Mouse (Mus musculus): ENCODE measurements around the gene Tas2r135.

Tas2r135 gene

DNA sequence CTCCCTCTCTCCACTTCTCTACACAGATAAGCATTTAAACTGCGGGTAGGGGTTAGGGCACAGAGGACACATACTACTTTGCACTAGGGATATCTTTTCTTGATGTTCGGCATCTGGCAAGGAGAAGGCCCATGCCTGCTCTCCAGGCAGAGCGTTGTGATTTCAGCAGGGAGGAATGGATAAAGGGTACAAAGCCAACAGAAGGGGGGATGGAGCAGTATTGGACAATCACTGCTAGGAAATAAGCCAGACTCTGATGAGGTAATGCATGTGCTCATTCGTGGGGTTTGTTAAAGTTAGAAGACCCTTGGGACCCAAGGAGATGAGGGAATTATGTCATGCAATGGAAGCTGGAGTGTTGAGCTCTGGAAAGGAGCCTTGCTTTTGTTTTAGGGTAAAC, 30.5 kb upstream of the Tas2r135 start:
- DNase-seq = no peak

- DNase-seq = no peak
Observed at GRCm38 (mm10) chr6:42375131-42375530, 30.1 kb upstream of the Tas2r135 start.

- no peak for DNase-seq
Observed at GRCm38 (mm10) chr6:42376016-42376415, 29.2 kb upstream of the Tas2r135 start.

DNA sequence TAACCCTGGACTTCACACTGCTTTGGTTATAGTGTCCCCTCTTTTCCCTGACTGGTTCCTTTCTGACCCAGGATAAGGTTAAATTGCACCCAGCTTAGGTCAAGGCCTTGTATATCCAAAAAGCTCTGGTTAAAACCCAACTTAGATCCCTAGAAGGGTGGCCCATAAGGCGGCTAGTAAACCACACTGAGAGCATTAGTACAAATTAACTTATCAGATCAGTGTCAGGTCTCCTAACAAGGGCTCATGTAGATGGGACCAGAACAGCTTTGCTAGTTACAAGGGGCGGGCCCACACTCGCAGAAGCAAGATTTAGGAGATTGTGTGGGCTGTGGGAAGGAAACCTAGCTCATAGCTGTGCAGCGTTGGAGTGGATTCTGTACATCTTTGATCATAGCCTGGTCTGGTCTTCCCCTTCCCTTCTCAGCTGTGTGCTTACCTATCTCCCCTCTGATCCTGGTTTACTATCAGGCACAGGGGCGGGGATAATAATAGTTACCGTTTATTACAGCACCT, 28.7 kb upstream of the Tas2r135 start:
- no peak for DNase-seq

GRCm38 (mm10) chr6:42377280-42377679, 28.0 kb upstream of the Tas2r135 start:
- DNase-seq = no peak

DNA sequence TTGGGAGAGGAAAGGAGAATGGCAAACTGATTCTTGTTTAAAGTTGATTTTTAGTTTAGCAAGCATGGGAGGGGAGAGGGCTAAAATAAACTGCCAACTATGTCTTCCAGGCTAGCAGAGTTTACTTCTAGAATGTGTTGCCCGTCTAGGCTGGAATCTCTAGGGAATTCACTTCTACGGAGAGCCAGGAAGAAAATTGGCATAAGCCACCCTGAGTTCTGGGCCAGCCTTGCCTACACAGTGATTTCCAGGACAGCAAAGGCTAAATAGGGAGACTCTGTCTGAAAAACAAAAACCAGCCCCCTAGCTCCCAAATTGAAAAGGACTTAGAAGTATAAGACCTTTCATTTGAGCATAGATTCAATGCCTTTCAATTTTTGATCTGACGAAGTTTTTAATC, 25.7 kb upstream of the Tas2r135 start:
- DNase-seq = no peak

DNA sequence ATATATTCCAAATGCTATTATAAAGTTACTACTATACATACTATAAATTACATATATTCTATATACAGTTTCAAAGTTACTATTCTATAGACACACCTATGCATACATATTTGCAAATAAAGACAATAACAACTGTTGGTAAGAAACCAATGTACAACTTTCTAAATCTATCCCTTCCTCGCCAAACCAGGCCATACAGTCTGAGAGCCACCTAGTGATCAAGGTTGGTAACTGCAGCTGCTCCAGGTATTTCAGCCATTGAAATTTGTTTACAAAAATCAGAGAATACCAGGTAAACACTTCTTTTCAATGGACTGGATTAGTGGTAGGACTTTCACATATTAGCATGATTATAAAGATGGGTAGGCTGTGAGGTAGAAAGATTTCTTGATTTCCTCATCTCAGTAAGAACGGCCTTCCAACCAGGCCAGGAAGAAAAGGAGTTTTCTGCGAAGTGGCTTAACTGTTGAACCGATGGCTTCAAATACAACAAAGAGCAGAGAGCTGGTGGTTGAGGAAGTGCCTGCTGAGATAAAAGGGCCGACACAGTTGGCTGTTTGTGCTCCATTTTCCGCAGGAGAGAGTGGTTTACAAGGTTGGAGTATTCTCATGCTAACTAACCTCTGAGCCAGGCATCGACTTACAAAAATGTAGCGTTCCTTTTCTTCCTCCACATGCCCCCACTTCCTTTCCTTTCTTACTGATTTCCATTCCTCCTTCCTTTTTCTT, 24.7 kb upstream of the Tas2r135 start:
- peak; percentile 70 for DNase-seq

DNA sequence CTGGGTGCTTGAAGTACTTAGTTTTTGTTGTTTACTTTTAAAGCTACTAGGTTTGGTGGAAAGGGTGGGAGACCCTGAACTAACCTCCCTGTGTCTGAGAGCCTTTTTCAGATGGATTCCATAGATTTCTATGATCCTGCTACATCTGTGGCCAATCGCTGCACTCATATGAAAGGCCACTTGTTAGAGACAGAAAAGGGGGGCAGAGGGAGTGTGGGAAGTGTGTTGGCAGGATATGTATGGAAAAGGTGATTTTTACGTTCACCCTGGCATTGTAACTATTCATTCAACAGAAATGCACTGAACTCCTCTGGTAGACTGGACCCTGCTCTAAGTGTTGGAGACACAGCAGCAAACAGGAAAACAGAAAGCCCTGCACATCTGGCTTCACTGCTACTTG, 24.0 kb upstream of the Tas2r135 start:
- DNase-seq = no peak

- DNase-seq = no peak
Observed at GRCm38 (mm10) chr6:42381916-42382381, 23.3 kb upstream of the Tas2r135 start.

DNA sequence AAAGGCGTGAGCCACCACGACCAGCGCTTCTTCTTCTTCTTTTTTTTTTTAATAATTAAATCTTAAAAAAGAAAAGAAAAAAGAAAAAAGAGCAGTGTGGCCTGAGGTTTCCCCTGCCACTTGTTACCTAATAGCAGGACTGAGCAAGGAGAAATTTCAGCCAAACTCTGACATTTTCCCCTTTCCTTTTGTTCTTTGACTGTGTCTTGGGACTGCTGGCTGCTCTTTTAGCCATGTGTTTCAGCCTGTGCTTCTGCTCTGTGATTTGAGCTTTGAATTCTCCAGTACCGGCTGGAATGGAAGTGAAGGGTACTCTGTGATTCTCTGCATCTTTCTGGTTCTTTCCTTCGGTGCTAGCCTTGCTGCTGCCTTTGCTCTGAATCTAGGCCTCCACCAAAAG, 21.9 kb upstream of the Tas2r135 start:
- DNase-seq = no peak

GRCm38 (mm10) chr6:42385635-42386034, 19.6 kb upstream of the Tas2r135 start:
- DNase-seq = no peak

GRCm38 (mm10) chr6:42391796-42392330, 13.4 kb upstream of the Tas2r135 start:
- DNase-seq = no peak

GRCm38 (mm10) chr6:42395960-42396809, 9.0 kb upstream of the Tas2r135 start:
- no peak for DNase-seq

DNA sequence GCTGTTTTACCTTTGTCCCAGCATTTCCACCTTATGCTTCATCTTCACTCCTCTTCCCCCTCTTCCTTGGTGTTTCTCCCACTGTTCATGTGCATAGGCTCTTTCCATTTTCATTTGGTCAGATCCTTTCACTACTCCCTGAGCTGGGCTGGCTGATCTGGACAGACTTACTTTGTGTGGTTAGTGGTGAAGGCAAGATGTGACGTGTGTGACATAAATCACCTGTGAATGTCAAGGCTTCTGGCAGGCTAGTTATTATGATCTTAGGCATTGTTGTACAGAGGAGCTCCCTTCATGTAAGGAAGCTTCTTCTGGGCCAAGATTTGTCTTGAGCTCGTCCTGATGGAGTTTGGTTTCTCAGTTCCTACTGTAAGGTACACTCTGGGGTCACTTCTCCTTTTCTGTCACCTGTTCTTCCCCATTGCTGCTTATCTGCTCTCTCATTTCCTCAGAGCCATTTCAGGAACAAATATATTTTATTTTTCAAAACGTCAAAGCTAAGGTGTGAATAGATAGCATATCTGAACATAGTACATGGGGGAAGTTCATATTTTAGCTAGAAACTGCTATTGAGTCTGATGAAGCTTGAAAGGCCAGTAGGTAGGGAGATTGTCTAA, 8.1 kb upstream of the Tas2r135 start:
- no peak for DNase-seq

GRCm38 (mm10) chr6:42398285-42398684, 6.9 kb upstream of the Tas2r135 start:
- no peak for DNase-seq

- no peak for DNase-seq
Observed at GRCm38 (mm10) chr6:42398998-42399397, 6.2 kb upstream of the Tas2r135 start.

DNA sequence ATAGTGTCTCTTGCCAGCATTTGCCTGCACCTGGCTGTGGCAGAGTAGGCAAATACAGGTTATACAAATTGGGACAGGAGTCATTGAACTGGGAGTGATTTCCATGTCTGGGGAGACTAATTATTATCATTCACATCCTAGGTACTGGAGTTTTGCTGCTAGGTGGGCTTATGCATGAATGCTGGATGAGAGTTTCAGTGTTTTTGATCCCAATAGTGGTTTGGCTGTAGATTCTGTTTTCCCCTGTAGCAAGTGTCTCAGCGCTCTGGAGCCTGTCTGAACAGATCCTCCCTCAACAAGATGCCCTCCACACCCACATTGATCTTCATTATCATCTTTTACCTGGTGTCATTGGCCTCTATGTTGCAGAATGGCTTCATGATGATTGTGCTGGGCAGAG, 5.3 kb upstream of the Tas2r135 start, which contains the start of gene Tas2r143:
Gene Tas2r143 (plus strand): TSS at position 301 of the 400 bp plus-strand sequence.
- DNase-seq = no peak

DNA sequence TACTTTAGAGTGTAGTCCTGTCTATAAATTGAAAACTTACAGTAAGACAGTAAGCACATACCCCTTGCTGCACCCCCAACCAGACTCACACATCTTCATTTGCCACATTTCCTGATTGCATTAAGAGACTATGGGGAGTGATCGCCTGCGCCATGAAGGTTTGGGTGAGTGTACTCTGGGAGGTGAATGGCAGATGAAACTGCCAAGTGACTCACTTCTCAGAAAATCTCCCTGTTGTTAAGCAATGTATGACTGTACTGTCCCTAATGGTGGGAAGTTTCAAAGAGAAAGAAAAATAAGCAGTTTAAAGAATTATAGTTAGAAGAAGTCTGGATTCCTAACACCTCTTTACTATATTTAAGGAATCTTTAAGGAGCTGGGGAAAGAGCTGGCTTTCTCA, 14.2 kb downstream of the Tas2r135 start:
- no peak for DNase-seq

DNA sequence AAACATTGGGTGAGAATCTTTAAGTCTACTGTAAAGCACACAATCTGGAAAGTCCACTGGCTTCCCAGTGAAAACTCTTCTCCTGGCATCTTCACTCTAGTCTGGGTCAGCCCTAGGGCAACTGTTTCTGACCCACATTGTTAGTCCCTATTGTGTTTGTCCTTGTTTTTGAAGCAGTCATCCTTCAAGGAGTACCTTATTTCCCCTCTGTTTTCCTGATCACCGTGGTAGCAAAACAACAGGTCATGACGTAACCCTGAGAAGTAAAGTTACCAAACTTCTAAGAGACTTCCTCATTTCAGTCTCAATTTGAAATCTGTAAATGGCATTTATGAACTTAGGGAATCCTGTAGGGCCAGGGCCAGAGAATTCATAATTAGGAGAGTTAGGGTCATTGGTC, 16.2 kb downstream of the Tas2r135 start:
- DNase-seq = no peak

- no peak for DNase-seq
Observed at GRCm38 (mm10) chr6:42424472-42424871, 19.2 kb downstream of the Tas2r135 start.

GRCm38 (mm10) chr6:42426337-42426736, 21.1 kb downstream of the Tas2r135 start:
- no peak for DNase-seq

DNA sequence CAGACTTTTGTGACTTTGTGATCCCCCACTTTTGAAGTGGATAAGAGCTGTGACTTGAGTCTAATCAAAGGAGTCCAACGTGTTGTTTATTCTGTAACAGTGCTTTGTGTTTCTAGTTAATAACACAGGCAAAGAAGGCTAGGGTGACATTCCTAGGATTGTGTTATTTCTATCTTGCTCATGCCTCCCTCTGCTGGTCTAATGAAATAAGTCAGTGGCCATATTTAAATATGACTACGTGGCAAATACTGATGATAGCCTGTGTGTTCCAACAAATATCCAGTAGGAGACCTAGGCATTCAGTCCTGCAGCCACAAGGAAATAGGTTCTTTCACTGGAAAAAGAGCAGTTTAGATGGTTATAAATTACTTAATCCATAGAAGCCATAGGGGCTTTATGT, 28.3 kb downstream of the Tas2r135 start:
- DNase-seq = no peak

DNA sequence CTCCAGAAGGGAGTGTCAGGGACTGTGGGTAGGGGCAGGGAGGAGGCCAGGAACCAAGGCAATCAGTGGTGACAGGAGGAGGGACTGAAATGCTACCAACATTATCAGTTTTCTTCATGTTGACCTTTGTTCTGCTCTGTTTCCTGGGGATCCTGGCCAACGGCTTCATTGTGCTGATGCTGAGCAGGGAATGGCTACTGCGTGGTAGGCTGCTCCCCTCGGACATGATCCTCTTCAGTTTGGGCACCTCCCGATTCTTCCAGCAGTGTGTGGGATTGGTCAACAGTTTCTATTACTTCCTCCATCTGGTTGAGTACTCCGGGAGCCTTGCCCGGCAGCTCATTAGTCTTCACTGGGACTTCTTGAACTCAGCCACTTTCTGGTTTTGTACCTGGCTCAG, 29.2 kb downstream of the Tas2r135 start, which contains the start of gene Tas2r126:
Gene Tas2r126 (plus strand): TSS at position 90 of the 400 bp plus-strand sequence.
- no peak for DNase-seq

All from embryo, embryonic 11 days (tissue).